Mouse (Mus musculus) adrenal gland, postnatal 10 days (tissue): ENCODE measurements around the gene Mllt11. TPM values are rescaled to one million over a fixed set of nuclear protein-coding genes. Genes with fewer than 3 reads are reported as not detected.
A peak's percentile ranks its signal among the peaks of the same experiment; 100 is the strongest.

Experiments
- DNase-seq: peaks from one replicate; pipeline ENCODE4 v3.0.0; 2021; ENCODE audit warnings: mixed read lengths
- long read RNA-seq, 2 experiments: library from polyadenylated mRNA; stranded (forward); transcript quantifications; one replicate each; pipeline ENCODE4 v2.0.0; 2021
- total RNA-seq, 2 experiments: library from RNA; stranded (reverse); gene quantifications; 2 replicates each; pipeline ENCODE4 v1.2.3; 2021

Mllt11 gene
- 10 to 100 TPM; 13.8 to 23.7 TPM for total RNA-seq
- long read RNA-seq, experiment 1, transcript Mllt11-201 (2 exons, 1,923 nt), result major isoform, 17 of 21 reads
- long read RNA-seq, experiment 1, partial matches to known transcripts, result 0 of 21 reads
- long read RNA-seq, experiment 1, other reads (novel, unspliced or antisense), result 4 of 21 reads
- long read RNA-seq, experiment 2, transcript Mllt11-201 (2 exons, 1,923 nt), result major isoform, 21 of 28 reads
- long read RNA-seq, experiment 2, partial matches to known transcripts, result 1 of 28 reads
- long read RNA-seq, experiment 2, other reads (novel, unspliced or antisense), result 6 of 28 reads

DNA sequence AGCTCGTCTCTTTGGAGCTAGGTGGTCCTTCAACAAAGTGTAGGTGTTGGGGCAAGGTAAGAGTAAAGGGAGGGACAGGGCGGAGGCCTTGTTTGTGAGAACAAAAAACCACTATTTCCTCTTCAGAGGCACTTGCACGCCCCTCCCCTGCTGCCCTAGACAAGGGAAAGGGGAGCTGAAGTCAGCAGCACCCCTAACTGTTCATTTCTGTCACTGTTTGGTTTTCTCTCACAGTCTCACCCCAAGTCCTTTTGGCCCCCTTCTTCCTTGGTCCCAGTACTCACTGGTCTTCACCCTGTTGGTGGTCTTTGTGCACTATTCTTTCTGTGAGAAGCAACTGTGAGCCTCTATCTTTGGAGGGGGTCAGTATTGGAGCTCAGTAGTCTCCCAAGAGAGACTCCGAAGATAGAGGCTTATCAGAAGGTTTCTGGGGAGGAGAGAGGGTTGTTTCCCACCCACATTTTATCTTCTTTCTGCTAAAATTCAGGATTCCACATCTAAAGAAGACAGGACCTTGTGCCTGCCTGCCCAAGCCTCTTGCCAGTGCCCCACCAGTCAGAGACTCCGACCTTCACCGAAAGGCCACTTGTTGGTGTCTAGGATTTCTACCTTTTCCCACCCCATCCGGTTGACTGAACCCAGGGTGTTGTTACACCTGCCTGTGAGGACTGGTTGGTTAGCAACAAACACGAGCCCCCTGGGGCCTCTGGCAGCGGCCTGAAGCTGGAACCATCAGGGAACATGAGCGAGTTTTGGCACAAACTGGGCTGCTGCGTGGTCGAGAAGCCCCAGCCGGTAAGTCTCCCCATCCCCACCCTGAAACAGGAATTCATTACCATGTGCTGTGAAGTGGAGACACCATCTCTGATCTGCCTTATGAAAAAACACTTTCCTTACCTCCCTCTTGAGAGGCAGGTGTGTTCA, at the start of gene Mllt11:
Gene Mllt11 (minus strand): TSS at position 874 of the 924 bp plus-strand sequence.
- DNase-seq, result no peak

GRCm38 (mm10) chr3:95281216-95282126, 49.5 kb upstream of the Mllt11 start, which contains the start of the genes Mindy1 and Prune1:
Gene Mindy1, plus strand, starts transcription at chr3:95281345.
Gene Prune1, minus strand, starts transcription at chr3:95282076.
- peak; percentile 99 for DNase-seq

- DNase-seq, result peak; percentile 45
Measured at GRCm38 (mm10) chr3:95280747-95281146, 48.8 kb upstream of the Mllt11 start.

DNA sequence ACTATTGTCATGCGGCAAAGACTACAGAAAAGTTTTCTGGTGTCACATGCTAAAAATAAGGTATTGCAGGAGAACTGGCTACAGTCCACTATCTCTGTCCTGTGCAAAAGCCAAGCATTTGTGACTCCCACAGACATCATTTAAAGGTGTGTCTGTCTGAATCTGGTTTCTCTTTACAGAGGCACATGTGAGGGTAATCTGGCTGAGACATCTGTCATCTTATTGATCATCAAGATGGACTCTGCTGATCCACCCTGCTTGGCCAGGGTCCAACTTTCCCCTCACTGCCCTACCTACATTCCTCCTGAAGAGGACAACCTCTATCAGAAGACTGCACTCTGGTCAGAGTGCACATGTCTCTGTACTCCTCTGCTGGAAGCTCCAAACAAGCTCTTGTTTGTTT, 45.2 kb upstream of the Mllt11 start:
- DNase-seq, result no peak

GRCm38 (mm10) chr3:95276428-95276934, 44.5 kb upstream of the Mllt11 start:
- no peak for DNase-seq

DNA sequence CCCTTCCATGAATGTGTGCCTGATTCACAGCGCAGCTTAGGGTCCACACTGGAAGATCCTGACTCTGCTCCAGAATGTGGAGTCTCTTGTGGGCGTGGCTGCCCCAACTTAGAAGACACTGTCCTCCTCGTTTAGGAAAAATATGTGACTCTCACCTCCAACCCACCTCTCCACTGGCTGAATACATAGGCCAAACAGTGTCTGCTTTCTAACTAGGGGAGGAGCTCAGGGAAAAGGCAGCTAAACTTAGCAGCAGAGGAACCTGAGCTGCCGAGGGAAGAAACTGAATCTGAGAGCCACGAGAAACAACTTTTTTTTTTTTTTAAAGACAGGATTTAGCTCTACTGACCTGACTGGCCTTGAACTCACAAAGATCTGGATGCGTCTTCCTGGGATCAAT, 43.2 kb upstream of the Mllt11 start:
- DNase-seq, result no peak

- DNase-seq, result no peak
Measured at GRCm38 (mm10) chr3:95274453-95274852, 42.5 kb upstream of the Mllt11 start.

DNA sequence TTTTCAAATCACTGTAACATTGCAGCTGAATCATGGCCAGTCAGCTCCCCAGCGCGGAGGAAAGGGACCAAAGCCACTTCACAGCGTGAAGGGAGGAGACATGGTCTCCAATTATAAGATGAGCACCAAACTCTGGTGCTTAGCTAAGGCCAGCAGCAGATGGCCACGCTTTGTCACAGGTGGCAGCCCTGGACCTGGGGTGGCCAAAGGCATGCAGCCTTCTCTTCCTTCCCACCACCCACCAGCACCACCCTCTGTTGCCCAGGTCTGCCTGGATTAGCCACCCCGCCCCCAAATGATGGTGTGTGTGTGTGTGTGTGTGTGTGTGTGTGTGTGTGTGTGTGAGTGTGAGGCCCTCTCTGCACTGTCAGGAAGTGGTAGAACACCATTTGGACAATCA, 41.5 kb upstream of the Mllt11 start:
- no peak for DNase-seq

GRCm38 (mm10) chr3:95270766-95271364, 38.9 kb upstream of the Mllt11 start:
- peak; percentile 58 for DNase-seq

DNA sequence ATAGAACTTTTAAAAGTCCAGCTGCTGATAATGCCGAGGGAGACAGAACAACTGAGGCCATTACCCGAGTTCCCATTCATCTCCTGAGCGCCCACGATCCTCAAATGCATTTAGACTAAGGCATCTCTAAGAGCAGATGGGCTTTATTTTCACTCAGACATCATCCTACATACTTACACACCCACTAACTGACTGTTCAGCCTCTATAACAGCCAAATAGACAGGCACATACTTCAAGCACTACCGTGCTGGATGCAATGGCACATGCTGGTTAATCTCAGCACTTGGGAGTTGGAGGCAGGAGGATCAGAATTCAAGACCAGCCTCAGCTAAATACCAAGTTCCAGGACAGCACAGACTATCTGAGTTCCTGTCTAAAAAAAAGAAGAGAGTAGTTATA, 37.8 kb upstream of the Mllt11 start:
- DNase-seq, result no peak

- DNase-seq, result peak; percentile 53
Measured at GRCm38 (mm10) chr3:95267855-95268254, 35.9 kb upstream of the Mllt11 start.

GRCm38 (mm10) chr3:95266052-95266451, 34.1 kb upstream of the Mllt11 start:
- no peak for DNase-seq

DNA sequence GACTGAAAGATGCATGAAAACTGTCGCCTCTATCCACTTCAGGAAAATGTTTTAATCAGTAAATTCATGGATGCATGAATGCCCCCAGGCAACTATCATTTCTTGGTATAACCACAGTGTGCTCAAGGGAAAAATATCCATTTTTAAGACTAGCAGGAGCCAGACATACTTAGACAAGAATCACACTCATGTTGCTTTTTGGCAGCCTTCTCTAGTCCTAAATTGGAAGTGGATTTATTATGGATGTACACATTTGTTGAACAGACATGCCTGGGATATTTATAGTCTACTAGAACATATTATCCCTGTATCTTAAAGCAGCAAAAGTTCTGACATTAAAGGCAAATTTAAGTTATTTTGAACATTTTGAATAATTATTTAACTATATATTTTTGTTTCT, 32.8 kb upstream of the Mllt11 start:
- no peak for DNase-seq

DNA sequence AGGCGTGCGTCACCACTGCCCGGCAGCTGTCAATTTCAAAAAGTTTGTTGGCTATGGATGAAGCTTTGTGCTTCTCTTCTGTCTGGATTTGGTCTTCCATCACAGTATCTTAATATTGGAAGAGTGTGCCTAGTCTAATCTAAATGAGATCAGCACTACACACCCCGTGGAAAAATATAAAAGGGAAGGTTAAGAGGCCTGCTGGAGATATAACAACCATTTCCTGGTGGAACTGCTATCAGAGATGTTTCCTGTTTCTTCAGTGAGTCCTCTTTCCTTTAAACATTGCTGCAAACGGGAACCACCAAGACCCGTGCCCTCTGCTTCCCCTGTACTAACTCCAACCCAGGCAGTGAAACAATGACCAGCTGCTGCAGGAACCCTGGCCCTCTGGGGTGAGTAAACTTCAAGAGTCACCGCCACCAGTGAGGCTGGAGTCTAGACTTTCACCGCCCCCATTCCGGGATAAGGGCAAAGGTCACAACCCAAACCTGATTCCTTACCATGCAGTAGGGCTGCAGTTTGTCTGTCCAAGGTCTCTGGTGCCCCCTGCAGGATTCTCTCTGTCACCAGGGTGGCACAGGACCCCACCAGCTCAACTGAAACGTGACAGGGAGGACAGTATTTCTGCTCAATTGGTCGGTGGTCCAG, 31.2 kb upstream of the Mllt11 start:
- DNase-seq, result peak; percentile 83

GRCm38 (mm10) chr3:95261975-95262374, 30.0 kb upstream of the Mllt11 start:
- DNase-seq, result no peak

DNA sequence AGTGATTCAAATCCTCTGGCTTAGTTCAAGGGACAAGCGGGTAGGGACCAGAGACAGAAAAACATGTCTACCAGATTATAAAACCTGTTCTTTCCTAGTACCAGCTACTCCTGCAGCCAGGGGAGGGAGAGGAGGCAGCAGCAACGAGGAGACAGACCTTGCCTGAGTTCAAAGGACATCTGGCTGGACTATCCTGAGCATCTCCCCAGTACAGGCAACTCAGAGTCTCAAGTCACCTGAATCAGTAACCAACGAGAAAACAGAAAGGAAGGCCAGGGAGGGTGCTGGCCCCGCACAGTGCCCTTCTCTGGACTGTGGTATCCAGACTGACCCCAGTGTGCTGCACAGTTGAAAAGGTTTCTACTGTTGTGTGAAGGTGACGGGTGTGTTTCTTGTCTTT, 25.0 kb upstream of the Mllt11 start:
- no peak for DNase-seq

GRCm38 (mm10) chr3:95250783-95251424, 18.9 kb upstream of the Mllt11 start, which contains the start of gene Bnipl:
Gene Bnipl, minus strand, starts transcription at chr3:95251193.
- no peak for DNase-seq

DNA sequence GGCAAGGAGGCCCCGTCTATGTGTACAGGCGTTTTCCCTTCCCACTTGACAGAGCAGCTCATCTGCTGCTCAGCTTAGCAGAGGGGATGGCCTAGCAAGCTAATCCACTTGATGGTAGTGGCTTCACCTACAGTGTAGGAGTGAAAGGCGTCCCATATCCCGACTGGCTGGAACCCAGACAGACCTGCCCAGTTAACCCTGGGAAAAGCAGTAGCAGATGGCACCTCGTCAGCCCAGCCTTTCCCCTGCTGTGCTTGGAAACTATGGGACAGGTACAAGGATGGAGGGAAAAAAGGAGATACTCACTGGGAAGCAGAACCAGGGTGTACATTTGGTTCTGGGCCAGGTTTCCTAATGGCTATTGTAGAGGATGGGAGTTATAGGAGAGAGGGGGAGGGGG, 18.4 kb upstream of the Mllt11 start:
- no peak for DNase-seq

DNA sequence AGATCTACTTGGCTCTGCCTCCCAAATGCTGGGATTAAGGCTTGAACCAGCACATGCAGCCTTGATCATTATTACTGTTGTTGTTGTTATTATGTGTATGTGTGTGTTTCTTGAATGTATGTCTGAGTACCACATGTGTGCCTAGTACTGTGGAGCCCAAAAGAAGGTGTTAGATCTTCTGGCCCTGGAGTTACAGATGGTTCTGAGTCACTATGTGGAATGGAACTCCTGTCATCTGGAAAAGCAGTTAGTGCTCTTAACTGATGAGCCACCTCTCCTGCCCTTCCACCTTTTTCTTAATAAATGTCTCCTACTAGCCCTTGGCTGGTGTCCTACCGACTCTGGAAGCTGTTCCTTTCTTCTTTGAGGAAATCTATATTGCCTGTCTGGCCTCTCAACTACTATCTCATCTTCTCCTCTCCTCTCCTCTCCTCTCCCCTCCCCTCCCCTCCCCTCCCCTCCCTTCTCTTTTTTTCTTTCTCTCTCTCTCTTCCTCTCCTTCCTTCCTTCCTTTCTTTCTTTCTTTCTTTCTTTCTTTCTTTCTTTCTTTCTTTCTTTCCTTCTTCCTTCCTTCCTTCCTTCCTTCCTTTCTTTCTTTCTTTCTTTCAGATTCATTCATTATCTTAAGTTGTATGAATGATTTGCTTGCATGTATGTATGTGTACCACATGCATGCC, 15.8 kb upstream of the Mllt11 start:
- DNase-seq, result no peak
